Mouse (Mus musculus) hindbrain, postnatal 0 days (tissue): ENCODE data around the gene Hist1h3c. TPM values are rescaled to one million over a fixed set of nuclear protein-coding genes. Genes with fewer than 3 reads are reported as not detected.
A peak's percentile ranks its signal among the peaks of the same experiment; 100 is the strongest.
"Not testable (repeated sequence)": the region's sequence is repeated elsewhere in the genome, so short reads cannot be mapped to it uniquely, and the experiment has no call there.

Experiments used
- ATAC-seq: fragments of 200-750 bp; cut with Nextera tagmentation; 2 replicates; pipeline ENCODE4 v1.8.0; 2017; ENCODE audit warnings: mild to moderate bottlenecking, moderate TSS enrichment, moderate library complexity
- DNase-seq: peaks from one replicate; pipeline ENCODE4 v3.0.0-alpha.2; 2015; ENCODE audit warnings: low spot score
- H3K27ac ChIP-seq: fragments of 300-500 bp; sonication (generic); 2 replicates; pipeline ENCODE4 v1.5.1; 2014; ENCODE audit warnings: mild to moderate bottlenecking
- H3K27me3 ChIP-seq: fragments of 300-500 bp; sonication (generic); 2 replicates; pipeline ENCODE4 v1.6.1; 2014; ENCODE audit warnings: low read length, mixed read lengths; ENCODE audit not compliant: insufficient read depth
- H3K36me3 ChIP-seq: fragments of 300-500 bp; sonication (generic); 2 replicates; pipeline ENCODE4 v1.6.1; 2014; ENCODE audit warnings: low read length, mixed read lengths; ENCODE audit not compliant: insufficient read depth
- H3K4me1 ChIP-seq: fragments of 300-500 bp; sonication (generic); 2 replicates; pipeline ENCODE4 v1.6.1; 2014; ENCODE audit warnings: antibody characterized with exemption, low read length, mixed read lengths; ENCODE audit not compliant: insufficient read depth
- H3K4me2 ChIP-seq: fragments of 300-500 bp; sonication (generic); 2 replicates; pipeline ENCODE4 v1.6.1; 2014; ENCODE audit warnings: low read depth, mild to moderate bottlenecking, low read length, moderate library complexity, mixed read lengths
- H3K4me3 ChIP-seq: fragments of 300-500 bp; sonication (generic); 2 replicates; pipeline ENCODE4 v1.5.1; 2014; ENCODE audit warnings: low read length
- H3K9ac ChIP-seq: fragments of 300-500 bp; sonication (generic); replicated peaks from 2 replicates; pipeline ENCODE4 v1.6.1; 2014; ENCODE audit warnings: mild to moderate bottlenecking, low read length, moderate library complexity, mixed read lengths
- H3K9me3 ChIP-seq: fragments of 300-500 bp; sonication (generic); 2 replicates; pipeline ENCODE4 v1.6.1; 2016; ENCODE audit warnings: low read length, mixed read lengths
- CTCF ChIP-seq: IDR thresholded peaks from 2 replicates; pipeline ENCODE4 v1.5.1; 2016; ENCODE audit warnings: antibody characterized with exemption, control low read depth, low read depth
- WGBS: fragments of 180-500 bp; shearing (Covaris S2); extraction: QIAGEN DNeasy Blood & Tissue Kit; methylation state at CpG from one replicate; pipeline ENCODE4 v1.1.7; 2014; 5-methylcytosine and 5-hydroxymethylcytosine counted together
- polyA plus RNA-seq: library from polyadenylated mRNA; unstranded; fragments of >200 nt; fragmentation: Nextera tagmentation; extraction: Ambion mirVana; gene quantifications from 2 replicates; pipeline ENCODE4 v1.2.1, GENCODE M21; 2015
- total RNA-seq: library from RNA; depleted of rRNA; stranded (reverse); fragments of >200 nt; gene quantifications from 2 replicates; pipeline ENCODE4 v1.2.3, GENCODE M21; 2014; rRNA removed

Gene Hist1h3c
- total RNA-seq (1,362 and 1,480 TPM in 2 replicates), polyA plus RNA-seq (1.6 and 2.1 TPM in 2 replicates)

GRCm38 (mm10) chr13:23745381-23746161 lies at the start of gene Hist1h3c:
Hist1h3c (minus strand) TSS chr13:23745602.
- no peaks in the 10 kb centered on the region for H3K36me3 ChIP-seq
- peak; percentile 96 for DNase-seq
- no peaks in the 10 kb centered on the region for H3K9me3 ChIP-seq
- WGBS = under 1% methylated on average over 22 of the region's 28 CpGs
- H3K4me3 ChIP-seq = peak within 1 kb of the TSS; percentile 38
- peak within 1 kb of the TSS; percentile 96 for H3K27ac ChIP-seq
- peak; percentile 69 for ATAC-seq
- H3K27me3 ChIP-seq = no peaks in the 10 kb centered on the region
- TF ChIP-seq CTCF = no peak
- H3K4me2 ChIP-seq = peak within 1 kb of the TSS; percentile 63
- H3K4me1 ChIP-seq = no peaks in the 10 kb centered on the region
- H3K9ac ChIP-seq = peak within 1 kb of the TSS; percentile 37; the same call in 1 of the 2 replicates

- 46% methylated on average over 2 of the region's 2 CpGs for WGBS
- ATAC-seq (peak; percentile 78; the same call in 1 of the 2 replicates), DNase-seq (peak; percentile 91)
- Histone ChIP-seq H3K4me2 (no peak overlapping the region), H3K4me1 (no peaks in the 10 kb centered on the region), H3K27me3 (no peaks in the 10 kb centered on the region), H3K36me3 (no peaks in the 10 kb centered on the region), H3K9me3 (no peaks in the 10 kb centered on the region), H3K4me3 (no peak overlapping the region), H3K27ac (no peak overlapping the region), H3K9ac (no peak overlapping the region)
- TF ChIP-seq CTCF = peak; percentile 86
These were observed 47.1 kb upstream of the Hist1h3c start for GRCm38 (mm10) chr13:23792520-23792919.

DNA sequence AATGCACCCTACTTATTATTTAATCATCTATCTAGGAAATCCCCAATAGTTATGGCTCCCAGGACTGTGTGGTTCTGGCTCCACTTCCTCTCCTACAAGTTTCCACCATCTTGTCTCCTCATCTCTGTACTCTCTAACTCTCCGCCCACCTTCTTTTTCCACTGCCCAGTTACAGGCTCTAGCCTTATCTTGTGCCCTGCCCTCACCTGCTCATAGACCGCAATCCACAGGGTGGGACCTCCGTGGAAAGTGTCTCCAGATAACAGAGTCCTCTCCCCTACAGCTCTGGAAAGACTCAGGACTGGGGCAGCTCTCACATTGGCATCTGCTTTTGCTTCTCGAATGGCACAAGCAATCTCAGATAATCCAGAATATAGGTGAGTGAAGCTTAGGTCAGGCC lies 33.6 kb upstream of the Hist1h3c start:
- H3K4me3 ChIP-seq = no peak overlapping the region
- no peaks in the 10 kb centered on the region for H3K27me3 ChIP-seq
- no peak for ATAC-seq
- H3K4me1 ChIP-seq = no peaks in the 10 kb centered on the region
- no peak for TF ChIP-seq CTCF
- WGBS = 89% methylated on average over 4 of the region's 4 CpGs
- H3K4me2 ChIP-seq = no peak overlapping the region
- no peak overlapping the region for H3K9ac ChIP-seq
- DNase-seq = no peak
- no peak overlapping the region for H3K27ac ChIP-seq
- H3K9me3 ChIP-seq = no peaks in the 10 kb centered on the region
- no peaks in the 10 kb centered on the region for H3K36me3 ChIP-seq

- Histone ChIP-seq H3K27me3 (no peaks in the 10 kb centered on the region), H3K4me3 (no peak overlapping the region), H3K36me3 (no peaks in the 10 kb centered on the region), H3K4me2 (no peak overlapping the region), H3K27ac (no peak overlapping the region), H3K9ac (no peak overlapping the region), H3K4me1 (no peaks in the 10 kb centered on the region), H3K9me3 (no peaks in the 10 kb centered on the region)
- WGBS = 96% methylated on average over 7 of the region's 7 CpGs
- no peak for TF ChIP-seq CTCF
- no peak for ATAC-seq
- DNase-seq = no peak
These were observed 32.9 kb upstream of the Hist1h3c start for GRCm38 (mm10) chr13:23778339-23778738.

DNA sequence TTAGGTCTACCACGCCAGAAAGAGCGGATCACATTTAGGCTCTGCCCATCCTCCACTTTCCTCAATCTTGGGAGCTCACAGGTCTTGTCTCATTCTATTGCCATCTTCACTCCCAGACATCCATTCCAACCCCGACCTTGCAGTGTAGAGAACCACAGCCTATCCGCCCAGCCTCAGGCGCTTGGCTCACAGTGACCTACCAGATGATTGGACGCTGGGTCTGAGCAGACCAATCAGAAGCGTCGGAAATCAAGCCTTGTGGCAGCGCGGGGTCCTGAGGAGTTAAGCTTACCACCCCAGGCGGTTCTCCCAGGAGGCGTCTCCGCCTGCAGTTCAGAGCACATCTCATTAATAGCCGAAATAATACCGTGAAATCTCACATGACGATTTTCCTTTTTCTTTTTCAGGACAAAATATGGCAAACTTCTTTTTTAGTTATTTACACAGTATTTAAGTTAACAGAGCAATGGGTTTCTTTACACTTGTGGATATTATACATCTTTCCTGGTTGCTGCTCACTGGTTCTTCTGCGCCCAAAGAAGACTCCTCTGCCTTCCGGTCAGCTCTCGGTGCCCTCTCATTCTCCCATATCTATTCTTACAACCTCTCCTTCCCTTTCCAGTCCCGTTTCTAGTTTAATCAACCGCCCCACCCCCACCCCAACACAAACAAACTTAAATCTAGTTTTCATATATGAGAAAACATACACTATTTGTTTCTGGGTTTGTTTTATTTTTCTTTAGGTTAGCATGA lies 27.3 kb upstream of the Hist1h3c start:
- Histone ChIP-seq H3K36me3 (no peaks in the 10 kb centered on the region), H3K27ac (no peak overlapping the region), H3K9ac (no peak overlapping the region), H3K4me3 (peak overlapping the region; percentile 8; the same call in 1 of the 2 replicates), H3K27me3 (no peaks in the 10 kb centered on the region), H3K4me1 (peaks cover 6% of the 10 kb centered on the region; the same call in 1 of the 2 replicates), H3K9me3 (no peaks in the 10 kb centered on the region), H3K4me2 (peak overlapping the region; percentile 47)
- 27% methylated on average over 21 of the region's 21 CpGs for WGBS
- DNase-seq (peak; percentile 67), ATAC-seq (peak; percentile 87)
- TF ChIP-seq CTCF = no peak

DNA sequence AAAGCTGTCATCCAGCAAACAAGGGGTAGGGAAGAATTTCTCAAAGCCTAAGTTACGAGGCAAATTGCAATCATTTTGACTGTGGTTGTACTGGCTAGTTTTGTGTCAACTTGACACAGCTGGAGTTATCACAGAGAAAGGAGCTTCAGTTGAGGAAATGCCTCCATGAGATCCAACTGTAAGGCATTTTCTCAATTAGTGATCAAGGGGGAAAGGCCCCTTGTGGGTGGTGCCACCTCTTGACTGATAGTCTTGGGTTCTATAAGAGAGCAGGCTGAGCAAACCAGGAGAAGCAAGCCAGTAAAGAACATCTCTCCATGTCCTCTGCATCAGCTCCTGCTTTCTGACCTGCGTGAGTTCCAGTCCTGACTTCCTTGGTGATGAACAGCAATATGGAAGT lies 24.2 kb upstream of the Hist1h3c start, which contains the start of gene Trim38:
TSS of gene Trim38 (plus strand) at position 301 of the 400 bp plus-strand sequence.
- ATAC-seq, H3K4me1 ChIP-seq, H3K4me3 ChIP-seq, DNase-seq, H3K27ac ChIP-seq, H3K4me2 ChIP-seq, H3K9ac ChIP-seq, H3K27me3 ChIP-seq, H3K9me3 ChIP-seq, H3K36me3 ChIP-seq: not testable (repeated sequence)
- 94% methylated on average over 2 of the region's 2 CpGs for WGBS
